Mouse (Mus musculus): ENCODE data around the gene Epb41l4b.

DNA sequence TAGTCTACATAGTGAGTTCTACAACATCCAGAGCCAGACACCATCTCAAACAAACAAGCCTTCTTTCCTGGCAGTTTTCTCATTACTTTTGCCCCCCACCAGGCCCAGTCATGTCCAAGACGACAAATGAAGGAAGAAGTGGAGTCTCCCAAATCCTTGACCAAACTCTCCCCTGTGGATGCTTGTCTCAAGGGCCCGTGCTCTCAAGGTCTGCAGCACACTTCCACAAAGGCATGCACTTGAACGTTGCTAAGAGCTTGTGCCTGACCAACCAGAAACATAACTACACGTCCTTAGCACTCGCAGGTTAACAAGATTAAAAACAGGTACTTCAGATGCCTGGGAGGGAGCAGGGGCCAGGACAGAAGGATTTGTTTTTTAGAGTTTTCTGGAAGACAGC, 75.4 kb downstream of the Epb41l4b start:
- no peak for TF ChIP-seq CTCF (IDR thresholded peaks at IDR 0.05)
- peak; percentile 93 for TF ChIP-seq EP300 (IDR thresholded peaks at IDR 0.05)

Measured in lung, postnatal 0 days (tissue).